Mouse (Mus musculus) heart, postnatal 4 days (tissue): Measurements from ENCODE around the gene Hist1h4c. TPM values are rescaled to one million over a fixed set of nuclear protein-coding genes. Genes with fewer than 3 reads are reported as not detected.

ENCODE experiments used
- DNase-seq: peaks from one replicate; pipeline ENCODE4 v3.0.0; 2021
- total RNA-seq, 2 experiments: library from RNA; stranded (reverse); gene quantifications; 2 replicates each; pipeline ENCODE4 v1.2.3; 2021

Gene Hist1h4c
- total RNA-seq, result 100 to 1,000 TPM; 167 to 175 TPM

DNA sequence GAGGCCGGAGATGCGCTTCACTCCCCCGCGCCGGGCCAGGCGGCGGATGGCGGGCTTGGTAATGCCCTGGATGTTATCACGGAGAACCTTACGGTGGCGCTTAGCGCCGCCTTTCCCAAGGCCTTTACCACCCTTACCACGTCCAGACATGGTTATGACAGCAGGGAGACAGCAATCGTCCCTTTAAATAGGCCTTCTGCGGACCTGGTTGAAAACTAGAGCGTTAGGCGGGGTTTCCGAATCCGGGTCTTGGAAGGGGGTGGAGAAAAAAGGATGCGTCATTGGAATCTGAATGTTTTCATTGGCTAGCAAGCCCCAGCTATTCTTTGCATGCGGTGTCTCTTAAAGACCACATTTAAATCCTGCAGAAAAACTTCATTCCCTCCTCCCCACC is at the start of gene Hist1h4c:
Gene Hist1h4c (minus strand): TSS at position 155 of the 394 bp plus-strand sequence.
- peak; percentile 99 for DNase-seq

- no peak for DNase-seq
Measured at GRCm38 (mm10) chr13:23747892-23748288, 49.6 kb upstream of the Hist1h4c start.

GRCm38 (mm10) chr13:23747081-23747891 is 49.0 kb upstream of the Hist1h4c start:
- DNase-seq, result no peak

- DNase-seq, result peak; percentile 68
Measured at GRCm38 (mm10) chr13:23746201-23747080, 48.2 kb upstream of the Hist1h4c start, which contains the start of gene Hist1h2bb. Hist1h2bb (plus strand) TSS chr13:23746734.

DNA sequence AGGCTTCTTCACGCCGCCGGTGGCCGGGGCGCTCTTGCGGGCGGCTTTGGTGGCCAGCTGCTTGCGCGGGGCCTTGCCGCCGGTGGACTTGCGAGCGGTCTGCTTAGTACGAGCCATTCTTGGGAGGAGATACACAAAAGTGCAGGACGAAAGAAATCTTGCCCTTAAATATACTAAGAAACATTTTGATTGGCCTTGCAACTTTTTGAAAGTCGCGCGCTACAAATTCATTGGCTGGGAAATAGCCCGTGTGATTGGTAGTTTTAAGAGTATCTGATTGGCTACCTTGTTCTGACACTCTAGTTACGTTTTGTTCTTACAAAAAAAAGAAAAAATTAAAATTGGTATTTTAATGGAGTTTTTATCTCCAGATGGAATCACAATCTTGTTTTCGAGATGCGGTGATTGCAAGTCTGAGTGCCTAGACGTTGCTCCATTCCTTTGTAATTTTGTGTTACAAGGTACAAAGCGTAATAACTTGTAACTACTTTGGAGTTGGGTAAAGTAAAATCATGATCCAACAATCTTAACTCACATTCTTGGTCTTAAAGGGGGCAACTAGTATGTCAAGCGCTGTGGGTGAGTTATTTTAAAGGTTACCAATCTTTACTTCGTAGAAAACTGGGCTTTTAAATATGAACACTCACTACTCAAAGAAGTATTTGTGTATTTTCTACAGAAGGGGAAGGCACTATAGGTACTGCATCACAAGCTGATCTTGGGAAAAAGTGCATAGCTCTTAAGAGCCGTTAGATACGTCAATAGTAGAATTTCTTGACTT is 47.3 kb upstream of the Hist1h4c start, which contains the start of gene Hist1h3c:
Gene Hist1h3c (minus strand): TSS at position 222 of the 781 bp plus-strand sequence.
- peak; percentile 89 for DNase-seq

GRCm38 (mm10) chr13:23744421-23745380 is 46.4 kb upstream of the Hist1h4c start:
- DNase-seq, result no peak

- DNase-seq, result no peak
Measured at GRCm38 (mm10) chr13:23743963-23744362, 45.7 kb upstream of the Hist1h4c start.

DNA sequence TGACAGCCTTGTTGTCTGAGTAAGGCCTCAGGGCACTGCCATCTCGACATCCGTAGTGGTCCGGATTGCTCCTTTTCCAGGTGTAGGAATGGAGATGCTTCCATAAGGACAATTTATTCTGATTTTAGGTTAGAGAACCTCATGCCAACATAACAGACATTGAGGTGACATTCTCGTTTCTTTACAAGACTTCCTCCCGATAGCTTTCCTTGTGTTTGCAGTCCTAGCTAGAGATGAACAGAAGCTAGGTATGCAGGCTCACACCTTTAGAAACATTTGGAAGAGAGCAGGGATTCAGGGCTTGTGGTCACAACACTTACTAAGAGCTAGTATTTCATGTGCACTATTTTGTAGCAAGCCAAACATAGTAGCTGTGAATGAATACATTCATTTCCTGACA is 45.0 kb upstream of the Hist1h4c start:
- DNase-seq, result no peak

GRCm38 (mm10) chr13:23742007-23742406 is 43.8 kb upstream of the Hist1h4c start:
- DNase-seq, result no peak

DNA sequence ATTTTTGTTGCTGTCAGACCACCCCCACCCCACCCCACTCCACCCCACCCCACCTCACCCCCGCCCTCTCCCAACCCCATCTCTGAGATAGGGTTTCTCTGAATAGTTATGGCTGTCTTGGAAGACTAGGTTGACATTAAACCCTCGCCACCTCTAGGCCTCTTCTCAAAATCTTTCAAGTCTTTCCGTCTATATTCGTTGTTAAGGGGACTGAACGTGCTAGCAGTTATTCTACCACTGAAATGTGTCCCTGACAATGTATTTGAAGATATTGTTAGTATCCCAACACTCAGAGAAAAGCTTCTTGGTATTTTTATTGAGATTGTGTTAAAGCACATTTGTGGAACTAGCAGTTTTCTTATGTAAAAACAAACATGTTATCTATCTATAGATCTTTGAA is 42.7 kb upstream of the Hist1h4c start:
- DNase-seq, result no peak

DNA sequence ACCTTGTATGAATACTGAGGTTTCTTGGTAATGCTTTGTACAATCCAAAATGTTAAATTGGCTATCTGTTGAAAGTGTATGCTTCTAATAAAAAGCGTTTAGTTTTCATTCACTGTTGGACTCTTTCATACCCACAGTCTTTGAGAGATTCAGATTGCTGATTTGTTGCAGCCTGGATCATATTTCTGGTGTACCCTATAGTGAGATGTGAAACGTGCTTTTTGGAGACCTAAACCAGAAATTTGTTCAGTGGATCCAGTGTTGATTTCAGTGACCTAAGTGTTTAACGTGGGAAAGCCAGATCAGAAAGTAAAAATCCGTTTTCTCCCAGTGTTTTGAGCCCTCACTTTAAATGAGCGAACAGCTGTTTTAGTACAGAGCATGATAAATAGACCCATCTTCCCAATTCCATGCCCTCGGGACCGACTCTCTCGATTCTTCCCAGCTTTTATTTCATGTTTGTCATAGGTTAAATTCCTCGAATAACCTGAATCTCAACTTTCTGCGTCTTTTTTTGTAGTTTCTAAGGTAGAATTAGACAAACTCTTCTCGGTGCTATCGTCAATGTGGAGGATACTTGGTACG is 42.1 kb upstream of the Hist1h4c start:
- DNase-seq, result no peak

GRCm38 (mm10) chr13:23739922-23740252 is 41.6 kb upstream of the Hist1h4c start:
- DNase-seq, result no peak

DNA sequence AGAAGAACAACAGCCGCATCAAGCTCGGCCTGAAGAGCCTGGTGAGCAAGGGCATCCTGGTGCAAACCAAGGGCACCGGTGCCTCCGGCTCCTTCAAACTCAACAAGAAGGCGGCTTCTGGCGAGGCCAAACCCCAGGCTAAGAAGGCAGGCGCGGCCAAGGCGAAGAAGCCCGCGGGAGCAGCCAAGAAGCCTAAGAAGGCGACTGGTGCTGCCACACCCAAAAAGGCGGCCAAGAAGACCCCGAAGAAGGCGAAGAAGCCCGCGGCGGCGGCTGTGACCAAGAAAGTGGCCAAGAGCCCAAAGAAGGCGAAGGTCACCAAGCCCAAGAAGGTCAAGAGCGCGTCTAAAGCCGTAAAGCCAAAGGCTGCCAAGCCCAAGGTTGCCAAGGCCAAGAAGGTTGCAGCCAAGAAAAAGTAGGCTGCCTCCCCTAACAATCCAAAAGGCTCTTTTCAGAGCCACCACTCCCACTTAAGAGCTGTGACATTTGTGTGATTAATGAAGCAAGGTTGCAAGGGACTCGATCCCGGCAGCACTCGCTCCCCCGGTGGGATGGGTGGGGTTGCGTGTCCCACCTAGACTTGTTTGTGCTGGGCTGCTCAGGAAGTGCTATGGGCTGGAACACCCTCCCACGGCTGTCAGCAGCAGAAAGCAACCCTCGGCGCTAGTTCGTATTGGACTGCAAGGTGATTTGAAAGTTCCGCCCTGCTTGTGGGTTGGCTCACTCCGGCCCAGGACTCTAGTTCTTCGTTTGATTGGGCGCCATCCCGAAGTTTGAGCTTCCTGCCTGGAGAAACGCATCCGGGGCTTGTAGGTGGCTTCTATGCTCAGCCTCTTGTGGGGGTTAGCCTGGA is 41.0 kb upstream of the Hist1h4c start:
- DNase-seq, result peak; percentile 92

DNA sequence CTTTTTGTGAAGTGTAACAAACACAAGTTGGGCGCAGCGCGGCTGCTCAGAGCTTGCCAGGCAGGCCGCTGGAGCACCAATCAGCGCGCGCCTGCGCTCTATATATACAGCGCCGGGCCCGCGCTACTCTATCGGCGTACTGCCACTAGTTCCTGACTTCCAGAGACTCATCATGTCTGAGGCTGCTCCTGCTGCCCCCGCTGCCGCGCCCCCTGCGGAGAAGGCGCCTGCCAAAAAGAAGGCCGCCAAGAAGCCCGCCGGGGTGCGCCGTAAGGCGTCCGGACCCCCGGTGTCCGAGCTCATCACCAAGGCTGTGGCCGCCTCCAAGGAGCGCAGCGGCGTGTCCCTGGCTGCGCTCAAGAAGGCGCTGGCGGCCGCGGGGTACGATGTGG is 40.4 kb upstream of the Hist1h4c start, which contains the start of gene Hist1h1c:
Gene Hist1h1c (plus strand): TSS at position 132 of the 392 bp plus-strand sequence.
- DNase-seq, result peak; percentile 93

GRCm38 (mm10) chr13:23738041-23738440 is 39.8 kb upstream of the Hist1h4c start:
- no peak for DNase-seq

DNA sequence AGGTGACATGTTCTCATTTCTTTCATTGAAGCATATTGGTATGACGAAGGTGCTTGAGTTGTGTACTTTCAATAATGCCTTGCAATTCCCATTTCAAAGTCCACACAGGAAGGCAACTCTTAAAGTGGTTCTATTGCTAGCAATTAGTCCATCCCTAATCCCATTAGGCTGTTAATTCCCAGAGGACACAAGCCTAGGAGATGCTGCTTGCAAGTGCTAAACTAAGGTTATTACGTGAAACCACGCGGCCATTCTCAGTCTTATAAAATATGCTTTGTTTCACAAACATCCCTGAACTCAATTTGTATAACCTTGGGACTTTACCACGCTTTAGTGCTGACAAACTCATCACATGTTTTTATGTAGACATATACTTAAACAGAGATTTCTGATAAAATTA is 38.8 kb upstream of the Hist1h4c start:
- DNase-seq, result no peak

GRCm38 (mm10) chr13:23732156-23732804 is 34.0 kb upstream of the Hist1h4c start:
- peak; percentile 42 for DNase-seq

- DNase-seq, result peak; percentile 25
Measured at GRCm38 (mm10) chr13:23730479-23730878, 32.2 kb upstream of the Hist1h4c start.

DNA sequence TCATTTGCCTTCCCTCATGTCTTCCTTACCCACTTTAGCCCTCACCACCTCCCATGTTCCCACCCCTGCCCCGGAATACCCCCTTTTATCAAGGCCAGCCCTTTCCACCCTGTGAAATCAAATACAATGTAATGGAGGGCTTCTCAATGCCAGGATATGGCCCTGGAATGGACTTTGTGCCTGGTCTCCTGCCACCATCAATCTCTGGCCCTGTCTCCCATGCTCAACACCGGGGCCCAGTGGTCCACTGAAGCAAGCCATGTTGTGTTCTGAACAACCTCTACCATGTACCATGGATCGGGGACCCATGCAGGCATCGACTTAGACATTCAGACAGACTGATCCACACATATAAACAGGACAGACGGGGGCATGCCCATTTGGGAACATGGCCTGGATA is 31.5 kb upstream of the Hist1h4c start:
- peak; percentile 1 for DNase-seq
